Mouse (Mus musculus) bone marrow, adult 2 months (tissue): ENCODE measurements around the gene Atg101. TPM values are rescaled to one million over a fixed set of nuclear protein-coding genes. Genes with fewer than 3 reads are reported as not detected.

Experiments used
- H3K27ac ChIP-seq: fragments of 200-500 bp; 2 replicates; pipeline ENCODE4 v1.5.1; 2012; ENCODE audit warnings: low read depth, mild to moderate bottlenecking, control low read depth, inconsistent platforms, low read length; ENCODE audit not compliant: control insufficient read depth, poor library complexity, insufficient read depth
- H3K4me1 ChIP-seq: fragments of 200-500 bp; 2 replicates; pipeline ENCODE4 v1.6.1; 2011; ENCODE audit warnings: low read length; ENCODE audit not compliant: control insufficient read depth, insufficient read depth
- H3K4me3 ChIP-seq: fragments of 200-500 bp; replicated peaks from 2 replicates; pipeline ENCODE3; 2011; ENCODE audit warnings: mild to moderate bottlenecking, low read depth, low read length, control low read depth; ENCODE audit not compliant: control insufficient read depth
- CTCF ChIP-seq: fragments of 200-500 bp; IDR thresholded peaks from 2 replicates; pipeline ENCODE4 v1.5.1; 2011; ENCODE audit warnings: low read length, control low read depth; ENCODE audit not compliant: control insufficient read depth, insufficient read depth
- POLR2A ChIP-seq: fragments of 200-500 bp; IDR thresholded peaks from 2 replicates; pipeline ENCODE4 v1.6.1; 2011; ENCODE audit warnings: low read depth, mild to moderate bottlenecking, control low read depth, low read length, borderline replicate concordance; ENCODE audit not compliant: control insufficient read depth
- WGBS: fragments of 180-500 bp; shearing (Covaris S2); methylation state at CpG from one replicate; pipeline ENCODE4 v1.1.7; 2018; 5-methylcytosine and 5-hydroxymethylcytosine counted together
- polyA plus RNA-seq: library from polyadenylated mRNA; stranded (reverse); fragments of >200 nt; gene quantifications from 2 replicates; pipeline ENCODE4 v1.2.4, GENCODE M21; 2011; ENCODE audit warnings: low replicate concordance; ENCODE audit not compliant: missing spikeins, insufficient read depth, insufficient read length

Atg101 gene
- polyA plus RNA-seq, 1 experiment = 42.0 TPM

GRCm38 (mm10) chr15:101259922-101260321 is 24.1 kb upstream of the Atg101 start:
- peaks cover 13% of the 10 kb centered on the region for H3K4me1 ChIP-seq
- 73% methylated on average over 3 of the region's 3 CpGs for WGBS
- TF ChIP-seq CTCF = no peak
- no peak for TF ChIP-seq POLR2A
- no peak overlapping the region for H3K4me3 ChIP-seq
- no peak overlapping the region for H3K27ac ChIP-seq

- H3K4me3 ChIP-seq = no peak overlapping the region
- TF ChIP-seq CTCF (no peak), POLR2A (no peak)
- H3K4me1 ChIP-seq = peaks cover 13% of the 10 kb centered on the region
- no peak overlapping the region for H3K27ac ChIP-seq
- 83% methylated on average over 10 of the region's 10 CpGs for WGBS
Observed at GRCm38 (mm10) chr15:101260387-101260786, 23.7 kb upstream of the Atg101 start.

- Histone ChIP-seq H3K4me1 (peaks cover 15% of the 10 kb centered on the region), H3K27ac (no peak overlapping the region), H3K4me3 (no peak overlapping the region)
- 24% methylated on average over 13 of the region's 13 CpGs for WGBS
- no peak for TF ChIP-seq CTCF
- no peak for TF ChIP-seq POLR2A
Observed at GRCm38 (mm10) chr15:101260874-101261622, 23.0 kb upstream of the Atg101 start.

GRCm38 (mm10) chr15:101262502-101262901 is 21.6 kb upstream of the Atg101 start:
- H3K27ac ChIP-seq = peak overlapping the region; percentile 1; the same call in 1 of the 2 replicates

GRCm38 (mm10) chr15:101266132-101266963 is 17.7 kb upstream of the Atg101 start:
- Histone ChIP-seq H3K4me3 (peak overlapping the region; percentile 66), H3K4me1 (peaks cover 5% of the 10 kb centered on the region), H3K27ac (peak overlapping the region; percentile 69)
- TF ChIP-seq CTCF = no peak
- peak; percentile 88; the same call in 1 of the 2 replicates for TF ChIP-seq POLR2A
- 3% methylated on average over 57 of the region's 57 CpGs for WGBS

More at GRCm38 (mm10) chr15:101262502-101262901, 21.6 kb upstream of the Atg101 start:
- WGBS = 4% methylated on average over 5 of the region's 5 CpGs
- Histone ChIP-seq H3K4me3 (no peak overlapping the region), H3K4me1 (peaks cover 9% of the 10 kb centered on the region)
- no peak for TF ChIP-seq CTCF
- no peak for TF ChIP-seq POLR2A

GRCm38 (mm10) chr15:101267053-101268032 is 16.7 kb upstream of the Atg101 start:
- peak overlapping the region; percentile 54 for H3K27ac ChIP-seq
- H3K4me3 ChIP-seq = peak overlapping the region; percentile 66
- no peak for TF ChIP-seq POLR2A

GRCm38 (mm10) chr15:101270101-101270820 is 13.8 kb upstream of the Atg101 start:
- Histone ChIP-seq H3K27ac (no peak overlapping the region), H3K4me1 (peaks cover 2% of the 10 kb centered on the region; the same call in 1 of the 2 replicates), H3K4me3 (no peak overlapping the region)
- 90% methylated on average over 29 of the region's 29 CpGs for WGBS
- no peak for TF ChIP-seq CTCF
- no peak for TF ChIP-seq POLR2A

More at GRCm38 (mm10) chr15:101267053-101268032, 16.7 kb upstream of the Atg101 start:
- 2% methylated on average over 25 of the region's 25 CpGs for WGBS
- H3K4me1 ChIP-seq = peaks cover 5% of the 10 kb centered on the region
